Mouse (Mus musculus) hindbrain, embryonic 14.5 days (tissue): ENCODE results near the gene Bcorl1. TPM values are rescaled to one million over a fixed set of nuclear protein-coding genes. Genes with fewer than 3 reads are reported as not detected.

Experiments
- ATAC-seq: fragments of 200-750 bp; cut with Nextera tagmentation; 2 replicates; pipeline ENCODE4 v1.8.0; 2017; ENCODE audit warnings: moderate number of reproducible peaks, mild to moderate bottlenecking, moderate TSS enrichment, moderate library complexity; ENCODE audit not compliant: low FRiP score
- DNase-seq: peaks from one replicate; pipeline ENCODE4 v3.0.0-alpha.2; 2015; ENCODE audit warnings: low spot score
- H3K27ac ChIP-seq: fragments of 300-500 bp; sonication (generic); 2 replicates; pipeline ENCODE4 v1.5.1; 2014; ENCODE audit warnings: mild to moderate bottlenecking, moderate library complexity
- H3K27me3 ChIP-seq: fragments of 300-500 bp; sonication (generic); 2 replicates; pipeline ENCODE4 v1.6.1; 2014; ENCODE audit warnings: mild to moderate bottlenecking, low read length, mixed read lengths; ENCODE audit not compliant: control insufficient read depth, insufficient read depth
- H3K36me3 ChIP-seq: fragments of 300-500 bp; sonication (generic); replicated peaks from 2 replicates; pipeline ENCODE4 v1.6.1; 2014; ENCODE audit not compliant: control insufficient read depth, insufficient read depth
- H3K4me1 ChIP-seq: fragments of 300-500 bp; sonication (generic); replicated peaks from 2 replicates; pipeline ENCODE4 v1.6.1; 2014; ENCODE audit warnings: antibody characterized with exemption, low read length, mixed read lengths; ENCODE audit not compliant: control insufficient read depth, insufficient read depth
- H3K4me2 ChIP-seq: fragments of 300-500 bp; sonication (generic); replicated peaks from 2 replicates; pipeline ENCODE4 v1.6.1; 2014; ENCODE audit warnings: mild to moderate bottlenecking, moderate library complexity
- H3K4me3 ChIP-seq: fragments of 300-500 bp; sonication (generic); replicated peaks from 2 replicates; pipeline ENCODE4 v1.5.1; 2014; ENCODE audit warnings: mild to moderate bottlenecking, low read length
- H3K9ac ChIP-seq: fragments of 300-500 bp; sonication (generic); 2 replicates; pipeline ENCODE4 v1.6.1; 2014
- H3K9me3 ChIP-seq: fragments of 300-500 bp; sonication (generic); 2 replicates; pipeline ENCODE4 v1.6.1; 2016; ENCODE audit warnings: low read length; ENCODE audit not compliant: control insufficient read depth
- WGBS: fragments of 180-500 bp; shearing (Covaris S2); extraction: QIAGEN DNeasy Blood & Tissue Kit; methylation state at CpG from one replicate; pipeline ENCODE4 v1.1.7; 2014; 5-methylcytosine and 5-hydroxymethylcytosine counted together
- polyA plus RNA-seq: library from polyadenylated mRNA; unstranded; fragments of >200 nt; fragmentation: Nextera tagmentation; extraction: Ambion mirVana; gene quantifications from 2 replicates; pipeline ENCODE4 v1.2.1, GENCODE M21; 2014

The Bcorl1 gene
- polyA plus RNA-seq, 1 experiment from 2014 or later: 6.9 TPM

GRCm38 (mm10) chrX:48341621-48342161 is 533 bp downstream of the Bcorl1 start:
- H3K4me3 ChIP-seq: peak overlapping the region; percentile 44
- 16% methylated on average over 27 of the region's 73 CpGs for WGBS
- peak overlapping the region; percentile 47 for H3K9ac ChIP-seq
- no peak for ATAC-seq
- H3K9me3 ChIP-seq: no peaks in the 10 kb centered on the region
- no peak overlapping the region for H3K27ac ChIP-seq
- H3K4me1 ChIP-seq: no peaks in the 10 kb centered on the region; the same call in 1 of the 2 replicates
- 0 out of 2 replicates have a peak, but pooled peaks cover 3% of the 10 kb centered on the region for H3K27me3 ChIP-seq
- DNase-seq: no peak
- no peaks in the 10 kb centered on the region for H3K36me3 ChIP-seq
- H3K4me2 ChIP-seq: peak overlapping the region; percentile 62

- Histone ChIP-seq H3K9ac (peak overlapping the region; percentile 47; the same call in 1 of the 2 replicates), H3K27ac (no peak overlapping the region), H3K27me3 (0 out of 2 replicates have a peak, but pooled peaks cover 3% of the 10 kb centered on the region), H3K4me3 (peak overlapping the region; percentile 44), H3K36me3 (no peaks in the 10 kb centered on the region), H3K9me3 (no peaks in the 10 kb centered on the region), H3K4me1 (no peaks in the 10 kb centered on the region; the same call in 1 of the 2 replicates), H3K4me2 (peak overlapping the region; percentile 62)
- ATAC-seq (no peak), DNase-seq (no peak)
- WGBS: 8% methylated on average over 16 of the region's 16 CpGs
Measured at GRCm38 (mm10) chrX:48342731-48343130, 1.6 kb downstream of the Bcorl1 start.

GRCm38 (mm10) chrX:48343461-48343952 is 2.3 kb downstream of the Bcorl1 start:
- Histone ChIP-seq H3K36me3 (no peaks in the 10 kb centered on the region), H3K27me3 (0 out of 2 replicates have a peak, but pooled peaks cover 3% of the 10 kb centered on the region), H3K4me3 (peak overlapping the region; percentile 55), H3K9ac (peak overlapping the region; percentile 70), H3K4me1 (no peaks in the 10 kb centered on the region; the same call in 1 of the 2 replicates), H3K27ac (peak overlapping the region; percentile 80), H3K4me2 (peak overlapping the region; percentile 62), H3K9me3 (no peaks in the 10 kb centered on the region)
- ATAC-seq (peak; percentile 95), DNase-seq (peak; percentile 80)
- 10% methylated on average over 30 of the region's 36 CpGs for WGBS

DNA sequence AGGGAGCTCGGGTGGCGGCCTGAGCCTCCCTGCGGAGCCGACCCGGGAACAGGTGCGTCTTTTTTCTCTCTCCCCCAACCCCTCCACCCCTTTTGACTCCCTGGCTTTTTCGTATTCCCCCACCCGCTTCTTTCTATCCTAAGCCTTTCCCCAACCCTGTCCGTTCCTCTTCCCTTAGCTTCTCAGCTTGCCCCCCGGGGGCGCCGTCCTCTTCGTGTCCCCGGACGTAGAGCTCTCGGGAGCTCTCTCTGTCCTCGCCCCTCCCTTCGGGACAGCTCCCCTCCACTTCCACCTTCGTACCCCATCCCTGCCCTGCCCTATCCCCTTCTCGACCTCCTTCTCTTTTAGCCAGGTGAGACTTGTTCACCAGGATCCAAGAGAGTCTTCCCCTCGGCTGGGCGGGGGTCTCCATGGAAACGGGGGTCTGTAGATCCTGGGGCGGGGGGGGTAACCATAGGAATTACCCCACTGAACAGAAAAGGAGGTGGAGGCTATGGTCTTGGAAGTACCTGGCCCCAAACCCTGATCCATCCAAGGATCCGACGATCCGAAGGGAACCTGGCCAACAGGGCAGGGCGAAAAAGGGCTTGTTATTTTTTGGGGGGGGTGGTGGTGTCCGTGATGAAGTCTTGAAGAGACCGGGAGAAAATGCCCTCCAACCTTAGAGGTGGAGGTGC is 2.9 kb downstream of the Bcorl1 start:
- no peak for DNase-seq

DNA sequence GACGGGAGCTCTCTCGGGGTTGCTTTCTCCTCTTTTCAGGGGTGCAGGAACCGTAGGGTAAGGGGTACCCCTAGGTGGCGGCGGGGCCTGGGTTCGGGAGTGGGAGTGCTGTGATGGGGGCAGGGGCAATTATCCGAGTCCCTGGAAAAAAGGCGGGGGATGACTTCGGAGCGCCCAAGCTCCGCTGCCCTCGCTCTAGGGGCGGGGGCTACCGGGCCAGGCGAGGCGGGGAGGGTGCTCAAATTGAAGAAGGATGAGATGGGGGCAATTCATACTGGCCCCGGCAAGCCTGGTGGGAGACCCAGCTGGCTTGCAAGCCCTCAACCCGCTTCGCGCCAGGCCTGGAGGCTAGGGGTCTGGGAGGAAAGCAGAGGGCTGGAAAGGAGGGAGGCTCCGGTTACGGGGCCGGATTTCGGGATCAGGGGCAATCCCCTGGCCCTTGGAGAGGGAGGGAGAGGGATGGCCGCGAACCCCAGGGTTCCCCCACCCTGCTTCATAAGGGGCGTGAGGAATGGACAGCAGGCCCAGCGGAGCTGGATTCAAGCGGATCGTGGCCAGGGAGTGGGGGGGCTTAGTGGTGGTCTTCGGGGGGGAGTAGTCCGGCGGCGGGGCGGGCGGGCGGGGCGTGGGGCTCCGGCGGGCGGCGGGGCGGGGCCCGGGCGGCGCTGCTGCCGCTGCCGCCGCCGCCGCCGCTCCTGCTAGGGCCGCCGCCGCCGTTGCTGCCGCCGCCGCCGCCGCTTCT is 3.7 kb downstream of the Bcorl1 start:
- peak overlapping the region; percentile 70 for H3K9ac ChIP-seq
- no peaks in the 10 kb centered on the region for H3K9me3 ChIP-seq
- H3K36me3 ChIP-seq: no peaks in the 10 kb centered on the region
- H3K4me2 ChIP-seq: peak overlapping the region; percentile 50
- ATAC-seq (no peak), DNase-seq (no peak)
- peak overlapping the region; percentile 80 for H3K27ac ChIP-seq
- 0 out of 2 replicates have a peak, but pooled peaks cover 3% of the 10 kb centered on the region for H3K27me3 ChIP-seq
- H3K4me1 ChIP-seq: no peaks in the 10 kb centered on the region; the same call in 1 of the 2 replicates
- 13% methylated on average over 26 of the region's 61 CpGs for WGBS
- peak overlapping the region; percentile 55 for H3K4me3 ChIP-seq

More for the DNA sequence above, 2.9 kb downstream of the Bcorl1 start:
- 0 out of 2 replicates have a peak, but pooled peaks cover 3% of the 10 kb centered on the region for H3K27me3 ChIP-seq
- peak overlapping the region; percentile 80 for H3K27ac ChIP-seq
- peak; percentile 7 for ATAC-seq
- peak overlapping the region; percentile 50 for H3K4me2 ChIP-seq
- no peaks in the 10 kb centered on the region; the same call in 1 of the 2 replicates for H3K4me1 ChIP-seq
- H3K36me3 ChIP-seq: no peaks in the 10 kb centered on the region
- 12% methylated on average over 25 of the region's 30 CpGs for WGBS
- H3K9me3 ChIP-seq: no peaks in the 10 kb centered on the region
- peak overlapping the region; percentile 70 for H3K9ac ChIP-seq
- H3K4me3 ChIP-seq: peak overlapping the region; percentile 55

- Histone ChIP-seq H3K27me3 (0 out of 2 replicates have a peak, but pooled peaks cover 3% of the 10 kb centered on the region), H3K4me2 (peak overlapping the region; percentile 50), H3K9me3 (no peaks in the 10 kb centered on the region), H3K9ac (peak overlapping the region; percentile 70), H3K36me3 (no peaks in the 10 kb centered on the region), H3K27ac (peak overlapping the region; percentile 38; the same call in 1 of the 2 replicates), H3K4me3 (peak overlapping the region; percentile 55), H3K4me1 (no peaks in the 10 kb centered on the region; the same call in 1 of the 2 replicates)
- DNase-seq (no peak), ATAC-seq (no peak)
- 14% methylated on average over 32 of the region's 45 CpGs for WGBS
Measured at GRCm38 (mm10) chrX:48345385-48345932, 4.3 kb downstream of the Bcorl1 start.

- Histone ChIP-seq H3K27me3 (no peaks in the 10 kb centered on the region), H3K27ac (no peak overlapping the region), H3K4me1 (no peaks in the 10 kb centered on the region), H3K9ac (no peak overlapping the region), H3K4me3 (no peak overlapping the region), H3K9me3 (no peaks in the 10 kb centered on the region), H3K36me3 (no peaks in the 10 kb centered on the region), H3K4me2 (no peak overlapping the region)
- DNase-seq (no peak), ATAC-seq (no peak)
- 87% methylated on average over 6 of the region's 6 CpGs for WGBS
Measured at GRCm38 (mm10) chrX:48355346-48355745, 14.2 kb downstream of the Bcorl1 start.

DNA sequence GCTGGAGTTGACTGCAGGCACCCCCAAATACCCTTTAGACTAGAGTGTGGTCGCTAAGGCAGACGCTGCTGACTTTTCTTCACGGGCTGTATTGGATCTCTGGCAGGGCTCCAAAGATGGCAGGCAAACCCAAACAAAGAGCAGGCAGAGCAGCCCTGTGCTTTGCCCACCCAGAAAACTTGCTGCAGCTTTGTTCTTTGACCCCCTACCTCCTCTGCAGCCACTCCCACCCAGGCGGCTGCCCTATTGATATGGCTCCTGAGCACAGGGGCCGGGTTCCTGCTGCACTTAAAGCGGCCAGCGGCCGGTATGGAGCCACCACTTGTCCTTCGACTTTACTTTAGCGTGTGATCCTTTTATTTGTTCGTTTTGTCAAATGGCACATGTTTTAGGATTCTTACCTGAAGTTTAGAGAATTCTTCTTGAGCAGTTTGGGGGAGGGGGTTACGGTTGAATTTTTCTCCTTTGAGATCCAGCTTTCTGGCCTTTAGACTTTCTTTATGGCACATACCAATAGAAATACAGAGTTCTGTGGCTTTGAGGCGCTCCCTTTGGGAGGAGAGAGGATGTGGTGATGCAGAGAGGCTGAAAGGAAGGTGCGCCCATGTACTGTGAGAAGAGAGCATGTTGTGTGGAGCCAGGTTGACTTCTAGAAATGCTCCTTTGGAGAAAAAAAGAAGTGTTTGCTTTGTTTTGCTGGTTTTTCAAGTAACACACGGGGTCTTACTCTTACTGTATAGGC is 24.8 kb downstream of the Bcorl1 start:
- Histone ChIP-seq H3K4me1 (no peaks in the 10 kb centered on the region), H3K9me3 (no peaks in the 10 kb centered on the region), H3K4me3 (no peak overlapping the region), H3K36me3 (peaks cover 18% of the 10 kb centered on the region), H3K27ac (no peak overlapping the region), H3K27me3 (no peaks in the 10 kb centered on the region), H3K9ac (no peak overlapping the region), H3K4me2 (no peak overlapping the region)
- no peak for ATAC-seq
- 34% methylated on average over 15 of the region's 15 CpGs for WGBS
- DNase-seq: no peak
